Mouse (Mus musculus) left cerebral cortex, adult 18-20 months (tissue): ENCODE data around the gene Ccdc103. TPM values are rescaled to one million over a fixed set of nuclear protein-coding genes. Genes with fewer than 3 reads are reported as not detected.

ENCODE experiments used
- DNase-seq, 2 experiments: peaks; one replicate each; pipeline ENCODE4 v3.0.0; 2021 to 2022; ENCODE audit warnings: low spot score in 2 of 2, mixed read lengths in 1 of 2
- total RNA-seq, 2 experiments: library from RNA; stranded (reverse); gene quantifications; 2 replicates each; pipeline ENCODE4 v1.2.3; 2021

The Ccdc103 gene
- total RNA-seq, 2 experiments from 2014 or later: 1.4 TPM

DNA sequence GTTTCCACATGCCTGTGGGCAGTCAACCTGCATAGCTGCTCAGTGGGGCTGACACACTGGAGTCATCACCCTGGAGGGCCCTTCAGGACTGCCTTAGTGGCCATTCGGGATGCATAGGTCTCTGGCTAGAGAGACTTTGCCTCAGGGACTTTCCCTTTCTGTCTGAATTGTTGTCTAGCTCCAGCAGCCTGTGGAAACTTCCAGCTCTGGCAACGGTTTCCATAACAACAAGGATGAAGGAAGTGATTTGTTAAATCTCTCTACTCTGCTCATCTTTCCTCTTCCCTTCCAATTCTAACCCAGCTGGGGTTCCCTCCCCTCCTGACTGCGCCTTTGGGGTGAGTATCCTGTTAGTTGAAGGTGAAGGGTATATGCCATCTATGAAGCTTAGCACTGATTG is 7.1 kb downstream of the Ccdc103 start:
- peak in 1 of 2 experiments; percentile 44 for DNase-seq

GRCm38 (mm10) chr11:102890096-102890495 is 9.1 kb downstream of the Ccdc103 start:
- no peak for DNase-seq

- peak; percentile 24 to 35 for DNase-seq
Observed at GRCm38 (mm10) chr11:102893015-102893651, 12.1 kb downstream of the Ccdc103 start.

DNA sequence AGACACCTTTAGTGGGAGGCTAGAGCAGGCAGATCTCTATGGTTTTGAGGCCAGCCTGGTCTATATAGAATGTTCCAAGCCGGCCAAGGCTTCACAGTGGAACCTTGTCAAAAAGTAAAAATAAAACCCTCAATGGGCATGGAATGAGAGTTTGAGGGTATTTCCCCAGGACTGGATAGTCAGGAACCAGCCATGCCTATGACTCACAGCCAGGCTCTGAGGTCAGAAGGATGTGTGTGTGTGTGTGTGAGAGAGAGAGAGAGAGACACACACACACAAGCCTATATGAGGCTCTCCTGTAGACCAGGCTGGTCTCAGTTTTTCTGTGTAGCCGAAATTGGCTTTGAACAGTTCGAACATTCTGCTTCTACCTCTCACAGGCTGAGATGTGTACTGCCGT is 13.7 kb downstream of the Ccdc103 start:
- no peak for DNase-seq

DNA sequence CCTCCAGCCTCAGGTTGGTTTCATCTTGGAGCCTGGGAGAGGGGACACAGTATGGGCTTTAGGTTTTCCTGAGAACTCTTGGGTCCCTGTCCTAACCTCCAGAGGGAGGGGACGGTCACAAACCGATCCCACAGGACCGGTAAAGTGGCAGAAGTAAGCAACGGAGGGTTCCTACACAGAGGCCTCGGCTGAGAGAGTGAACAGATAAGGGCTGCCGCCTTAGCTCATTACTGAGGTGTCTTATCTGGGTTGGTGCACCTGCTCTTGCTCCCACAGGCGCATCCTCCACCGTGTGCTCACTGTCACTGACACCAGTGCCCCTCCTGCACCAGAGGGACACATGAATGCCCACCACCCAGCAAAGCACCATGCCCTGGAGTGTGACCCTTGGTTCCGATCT is 14.8 kb downstream of the Ccdc103 start:
- DNase-seq: no peak

- no peak for DNase-seq
Observed at GRCm38 (mm10) chr11:102896641-102897040, 15.6 kb downstream of the Ccdc103 start.

DNA sequence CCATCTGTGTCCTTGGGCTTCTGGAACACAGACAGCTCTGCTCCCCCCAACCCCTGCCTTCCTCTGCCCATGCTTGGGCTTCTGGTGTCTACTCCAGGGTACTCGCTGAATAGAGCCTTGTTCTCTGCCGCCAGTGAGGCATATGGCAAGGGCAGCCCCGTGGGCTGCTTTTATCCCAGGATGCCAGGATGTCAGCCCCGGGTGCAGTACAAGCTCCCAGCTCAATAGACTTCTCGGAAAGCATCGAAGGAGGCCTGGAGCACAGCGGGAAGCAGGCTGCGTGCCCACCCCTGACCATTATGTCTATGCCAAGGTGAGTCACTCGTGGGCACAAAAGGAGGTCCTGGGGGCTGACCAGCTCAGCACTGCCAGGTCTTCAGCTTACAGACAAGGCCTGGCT is 17.4 kb downstream of the Ccdc103 start:
- DNase-seq: no peak

DNA sequence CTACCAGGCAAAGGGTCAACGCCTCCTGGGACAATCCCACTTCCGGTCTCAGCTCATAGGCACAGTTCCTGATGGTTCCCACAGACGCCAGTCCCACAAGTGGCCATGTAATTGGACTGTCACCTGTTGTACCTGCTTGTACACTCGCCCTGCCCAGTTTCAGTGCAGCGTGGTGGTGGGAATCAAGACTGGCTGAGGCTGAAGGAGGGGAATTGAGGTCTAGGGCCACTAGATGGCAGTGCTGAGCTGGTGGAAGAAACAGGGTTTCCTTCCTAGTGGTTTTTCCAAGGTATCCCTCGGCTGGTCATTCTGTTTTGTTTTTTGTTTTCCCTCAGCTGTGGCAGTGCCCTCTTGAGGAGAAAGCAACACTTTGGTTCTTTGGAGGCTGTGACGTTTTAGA is 19.8 kb downstream of the Ccdc103 start, which contains the start of gene Gfap:
Gene Gfap, minus strand, starts transcription at position 150 of the 400 bp plus-strand sequence.
- peak; percentile 72 to 86 for DNase-seq

DNA sequence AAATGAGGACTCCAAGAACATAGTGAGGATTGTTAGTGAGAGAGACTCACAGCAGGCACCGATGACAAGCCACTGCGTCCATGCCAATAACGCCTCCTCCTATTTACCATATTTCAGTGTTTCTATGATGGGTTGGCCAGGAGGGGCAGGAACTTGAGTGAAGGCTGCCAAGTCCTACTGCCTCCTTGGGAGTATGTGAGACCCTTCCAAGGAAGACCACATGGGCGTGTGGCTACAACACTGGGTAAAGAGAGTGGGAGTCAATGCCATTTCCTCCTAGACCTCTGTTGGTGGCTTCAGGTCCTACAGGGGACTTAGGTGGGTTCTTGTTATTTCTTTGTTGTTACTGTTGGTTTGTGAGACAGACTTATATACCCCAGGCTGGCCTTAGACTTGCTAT is 20.2 kb downstream of the Ccdc103 start:
- no peak for DNase-seq

DNA sequence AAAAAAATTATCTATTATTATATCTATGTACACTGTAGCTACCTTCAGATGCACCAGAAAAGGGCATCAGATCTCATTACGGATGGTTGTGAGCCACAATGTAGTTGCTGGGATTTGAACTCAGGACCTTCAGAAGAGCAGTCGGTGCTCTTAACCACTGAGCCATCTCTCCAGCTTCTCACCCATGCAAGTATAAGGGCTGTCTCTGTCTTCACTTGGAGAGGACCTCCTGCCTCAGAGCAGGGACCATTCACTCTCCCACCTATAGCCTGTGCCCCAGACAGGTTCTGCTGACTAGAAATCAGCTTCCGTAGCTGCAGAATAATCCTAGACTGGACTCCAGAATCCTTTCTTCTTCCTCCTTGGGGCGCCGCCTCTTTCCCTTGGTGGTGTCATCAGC is 21.1 kb downstream of the Ccdc103 start:
- DNase-seq: no peak

GRCm38 (mm10) chr11:102903654-102904053 is 22.6 kb downstream of the Ccdc103 start:
- DNase-seq: no peak

- no peak for DNase-seq
Observed at GRCm38 (mm10) chr11:102911376-102911775, 30.4 kb downstream of the Ccdc103 start.

DNA sequence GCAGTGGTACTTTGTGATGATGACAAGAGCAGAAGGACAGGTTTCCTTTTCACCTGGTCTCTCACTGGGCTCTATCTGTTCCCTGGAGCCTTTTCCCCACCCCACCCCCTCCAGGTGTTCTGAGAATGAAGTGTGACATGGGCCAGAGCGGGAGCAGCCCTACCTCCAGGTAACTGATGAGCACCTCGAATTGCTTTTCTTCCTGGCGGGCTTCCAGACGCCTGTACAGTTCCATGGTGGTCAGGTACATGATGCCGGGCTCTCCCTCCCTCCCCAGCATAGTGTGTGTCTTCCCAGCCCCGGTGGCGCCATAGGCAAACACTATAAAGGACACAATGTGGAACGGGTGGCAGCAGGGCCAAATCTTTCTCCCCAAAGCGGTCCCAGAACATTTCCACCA is 34.4 kb downstream of the Ccdc103 start:
- DNase-seq: no peak

- DNase-seq: no peak
Observed at GRCm38 (mm10) chr11:102918077-102918476, 37.1 kb downstream of the Ccdc103 start.

- DNase-seq: no peak
Observed at GRCm38 (mm10) chr11:102921491-102921890, 40.5 kb downstream of the Ccdc103 start.

DNA sequence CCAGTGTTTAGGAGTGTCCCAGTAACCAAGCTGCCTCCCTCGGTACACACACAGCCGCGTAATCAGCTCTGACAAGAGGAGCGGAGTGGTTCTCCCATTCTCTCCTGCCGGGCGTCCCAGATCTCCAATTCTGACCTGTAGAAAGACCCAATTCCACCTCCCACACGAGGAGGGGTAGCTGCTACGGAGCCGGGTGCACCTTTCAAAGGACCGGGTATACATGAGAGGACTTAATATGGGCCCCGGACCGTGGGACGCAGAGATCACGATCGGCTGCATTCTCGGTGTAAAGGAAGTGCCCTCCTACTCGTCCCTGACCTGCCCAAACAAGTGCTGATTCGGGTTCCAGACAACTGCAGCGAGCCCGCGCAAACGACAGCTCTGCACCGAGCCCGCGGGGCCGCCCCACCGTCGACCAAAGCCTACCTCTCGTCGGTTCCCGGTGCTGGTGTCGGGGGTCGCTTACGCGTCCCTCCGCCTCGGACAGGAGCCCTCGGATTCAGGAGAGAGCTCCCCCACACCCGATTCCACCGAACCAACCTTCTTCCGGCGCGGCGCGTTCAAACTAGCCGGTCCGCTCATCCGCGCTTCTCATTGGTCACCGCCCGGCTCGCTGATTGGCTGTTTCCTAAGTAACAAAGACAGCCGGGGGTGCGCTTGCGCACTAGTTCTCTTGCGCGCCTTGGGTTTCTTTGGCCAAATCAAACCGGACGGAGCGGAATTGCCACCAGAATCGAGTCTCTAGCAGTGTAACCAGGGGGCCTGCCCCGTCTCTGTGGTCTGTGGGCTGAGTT is 43.8 kb downstream of the Ccdc103 start, which contains the start of gene Kif18b:
Gene Kif18b, minus strand, starts transcription at position 568 of the 794 bp plus-strand sequence.
- DNase-seq: peak; percentile 90 to 94

DNA sequence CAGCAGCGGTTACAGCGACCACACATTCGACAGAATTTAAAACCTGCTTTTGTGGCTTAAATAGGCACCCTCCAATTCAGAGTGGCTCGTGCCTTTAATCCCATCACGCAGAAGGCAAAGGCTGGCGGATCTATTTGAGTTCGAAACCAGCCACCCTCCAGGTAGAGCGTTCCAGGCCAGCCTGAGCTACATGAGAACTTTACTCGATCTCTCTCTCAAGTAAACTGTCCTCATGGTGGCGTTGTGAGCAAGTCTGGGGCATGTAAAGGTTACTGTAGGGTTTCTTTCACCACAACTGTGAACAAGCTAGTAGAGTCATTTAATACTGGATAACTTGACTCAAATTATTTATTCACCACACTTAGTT is 44.3 kb downstream of the Ccdc103 start:
- no peak for DNase-seq

DNA sequence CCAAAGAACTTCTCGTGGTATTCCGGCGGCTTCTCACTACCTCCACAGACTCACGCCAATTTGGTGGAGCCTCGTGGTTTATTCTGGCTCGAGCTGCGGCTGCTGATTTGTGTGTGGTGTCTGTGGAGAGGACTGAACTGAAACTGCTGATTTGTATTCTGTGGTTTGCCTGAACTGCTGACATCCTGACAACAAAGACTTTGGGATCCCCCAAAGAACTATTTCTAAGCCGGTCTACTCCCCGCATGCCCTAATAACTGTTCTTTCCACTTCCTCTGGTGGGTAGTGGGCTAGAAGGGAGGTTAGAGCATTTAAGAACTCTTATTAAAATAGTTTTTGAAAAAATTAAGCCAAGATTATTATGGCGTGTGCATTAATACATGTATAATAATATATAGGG is 49.7 kb downstream of the Ccdc103 start:
- DNase-seq: no peak
